Mouse (Mus musculus) embryonic facial prominence, embryonic 12.5 days (tissue): ENCODE data around the gene Mboat2. TPM values are rescaled to one million over a fixed set of nuclear protein-coding genes. Genes with fewer than 3 reads are reported as not detected.

Experiments used
- ATAC-seq: fragments of 200-750 bp; cut with Nextera tagmentation; 2 replicates; pipeline ENCODE4 v1.8.0; 2017; ENCODE audit not compliant: insufficient number of reproducible peaks, insufficient read depth, low FRiP score, low TSS enrichment
- H3K27ac ChIP-seq: fragments of 300-500 bp; sonication (generic); 2 replicates; pipeline ENCODE4 v1.5.1; 2016; ENCODE audit warnings: mild to moderate bottlenecking
- H3K27me3 ChIP-seq: fragments of 300-500 bp; sonication (generic); 2 replicates; pipeline ENCODE4 v1.6.1; 2016; ENCODE audit warnings: mild to moderate bottlenecking, moderate library complexity
- H3K36me3 ChIP-seq: fragments of 300-500 bp; sonication (generic); 2 replicates; pipeline ENCODE4 v1.6.1; 2016; ENCODE audit warnings: mild to moderate bottlenecking
- H3K4me1 ChIP-seq: fragments of 300-500 bp; sonication (generic); 2 replicates; pipeline ENCODE4 v1.6.1; 2016
- H3K4me2 ChIP-seq: fragments of 300-500 bp; sonication (generic); replicated peaks from 2 replicates; pipeline ENCODE4 v1.6.1; 2016; ENCODE audit warnings: mild to moderate bottlenecking, moderate library complexity
- H3K4me3 ChIP-seq: fragments of 300-500 bp; sonication (generic); 2 replicates; pipeline ENCODE4 v1.5.1; 2016; ENCODE audit warnings: mild to moderate bottlenecking
- H3K9ac ChIP-seq: fragments of 300-500 bp; sonication (generic); 2 replicates; pipeline ENCODE4 v1.6.1; 2016; ENCODE audit warnings: mild to moderate bottlenecking, moderate library complexity
- H3K9me3 ChIP-seq: fragments of 300-500 bp; sonication (generic); 2 replicates; pipeline ENCODE4 v1.6.1; 2016; ENCODE audit warnings: mild to moderate bottlenecking, moderate library complexity
- WGBS: fragments of 180-500 bp; shearing (Covaris S2); methylation state at CpG from one replicate; pipeline ENCODE4 v1.1.7; 2016; 5-methylcytosine and 5-hydroxymethylcytosine counted together
- polyA plus RNA-seq: library from polyadenylated mRNA; unstranded; fragments of >200 nt; fragmentation: Nextera tagmentation; extraction: Ambion mirVana; gene quantifications from 2 replicates; pipeline ENCODE4 v1.2.1, GENCODE M21; 2016

Mboat2 gene
- polyA plus RNA-seq, 1 experiment from 2014 or later = 53.3 TPM

DNA sequence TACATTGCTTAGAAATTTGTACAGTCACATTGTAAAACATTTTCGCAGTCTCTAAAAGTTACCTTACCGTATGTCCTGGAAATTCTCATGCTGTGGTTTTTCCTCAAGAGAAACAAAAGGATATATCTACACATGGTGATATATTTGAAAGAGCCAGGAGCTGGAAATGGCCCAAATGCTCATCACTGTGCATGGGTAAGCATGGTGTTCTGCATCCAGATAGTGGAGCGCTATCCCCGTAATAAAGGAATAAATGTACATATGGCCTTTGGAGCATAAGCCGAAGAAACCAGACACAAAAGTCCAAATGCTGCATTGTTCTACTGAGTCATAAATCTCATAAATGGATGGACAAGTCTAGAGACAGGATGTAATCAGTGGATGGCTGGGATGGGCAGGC is 72.1 kb downstream of the Mboat2 start:
- Histone ChIP-seq H3K9me3 (no peaks in the 10 kb centered on the region), H3K27ac (no peak overlapping the region), H3K27me3 (no peaks in the 10 kb centered on the region), H3K9ac (no peak overlapping the region), H3K36me3 (peaks cover 35% of the 10 kb centered on the region), H3K4me3 (no peak overlapping the region), H3K4me2 (no peak overlapping the region), H3K4me1 (0 out of 2 replicates have a peak, but pooled peaks cover 4% of the 10 kb centered on the region)
- 97% methylated on average over 5 of the region's 5 CpGs for WGBS
- no peak for ATAC-seq

DNA sequence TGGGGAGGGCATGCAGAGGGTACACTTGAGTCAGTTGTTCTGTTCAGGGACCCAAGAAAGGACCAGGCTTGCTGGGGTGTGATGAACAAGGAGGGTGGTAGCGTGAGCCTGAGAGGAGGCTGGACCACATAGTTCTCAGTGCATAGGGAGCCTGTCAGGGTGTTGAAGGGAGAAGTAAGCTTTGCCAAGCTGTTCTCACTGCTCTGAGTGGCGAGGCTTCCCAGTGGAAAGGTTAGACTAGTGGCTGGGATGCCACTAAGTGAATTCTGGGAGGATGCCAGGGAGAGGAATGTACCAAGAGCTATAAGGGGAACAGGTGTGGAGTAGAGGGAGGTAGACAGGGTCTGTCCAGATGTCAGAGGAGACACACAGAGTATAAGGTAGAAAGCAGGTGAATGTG is 77.2 kb downstream of the Mboat2 start:
- H3K4me1 ChIP-seq = 0 out of 2 replicates have a peak, but pooled peaks cover 7% of the 10 kb centered on the region
- H3K27ac ChIP-seq = no peak overlapping the region
- peaks cover 24% of the 10 kb centered on the region; the same call in 1 of the 2 replicates for H3K36me3 ChIP-seq
- no peak overlapping the region for H3K4me2 ChIP-seq
- H3K27me3 ChIP-seq = no peaks in the 10 kb centered on the region
- ATAC-seq = no peak
- WGBS = 92% methylated on average over 2 of the region's 2 CpGs
- H3K9me3 ChIP-seq = no peaks in the 10 kb centered on the region
- H3K9ac ChIP-seq = no peak overlapping the region
- H3K4me3 ChIP-seq = no peak overlapping the region

DNA sequence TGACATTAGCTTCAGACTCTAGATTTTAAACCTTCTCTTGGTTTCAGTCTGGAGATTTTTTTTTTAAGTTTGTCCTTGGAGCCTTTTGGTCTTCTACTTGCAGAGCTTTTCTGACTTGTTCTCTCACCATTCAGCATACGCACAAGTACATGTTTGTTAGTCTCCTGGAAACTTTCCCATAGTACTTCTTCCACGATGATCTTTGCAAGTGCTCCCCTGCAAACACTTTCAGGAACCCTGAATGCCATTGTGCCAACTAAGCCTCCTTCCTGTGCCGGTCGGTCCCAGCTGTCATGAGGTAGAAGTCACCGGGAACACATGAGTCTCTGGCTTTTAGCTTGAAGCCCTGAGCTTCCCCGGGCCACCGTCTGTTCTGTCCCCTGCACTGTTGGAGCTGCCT is 79.0 kb downstream of the Mboat2 start:
- ATAC-seq = no peak
- peaks cover 17% of the 10 kb centered on the region; the same call in 1 of the 2 replicates for H3K36me3 ChIP-seq
- no peaks in the 10 kb centered on the region for H3K9me3 ChIP-seq
- H3K27ac ChIP-seq = no peak overlapping the region
- 96% methylated on average over 7 of the region's 7 CpGs for WGBS
- H3K4me3 ChIP-seq = no peak overlapping the region
- no peaks in the 10 kb centered on the region for H3K27me3 ChIP-seq
- H3K4me1 ChIP-seq = 0 out of 2 replicates have a peak, but pooled peaks cover 7% of the 10 kb centered on the region
- no peak overlapping the region for H3K4me2 ChIP-seq
- H3K9ac ChIP-seq = no peak overlapping the region

DNA sequence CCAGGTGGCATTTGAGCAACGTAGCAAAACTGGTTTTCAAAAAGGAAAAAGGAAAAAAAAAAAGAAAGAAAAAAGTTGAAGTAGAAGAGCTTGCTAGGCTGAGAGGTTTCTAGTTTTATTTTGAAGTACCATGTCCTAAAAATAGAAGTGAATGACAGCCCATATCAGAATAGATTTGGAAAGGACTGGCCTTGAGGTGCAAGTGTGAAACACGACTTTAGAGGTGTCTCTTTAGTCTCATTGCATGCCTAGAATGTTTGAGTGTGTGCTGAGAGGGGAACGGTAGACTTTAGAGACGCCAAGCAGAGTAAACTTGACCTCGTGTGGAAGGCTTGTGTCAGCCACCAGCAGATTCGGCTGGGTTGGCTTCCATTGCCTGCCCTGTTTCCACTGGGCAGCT is 81.5 kb downstream of the Mboat2 start:
- ATAC-seq = no peak
- Histone ChIP-seq H3K4me1 (0 out of 2 replicates have a peak, but pooled peaks cover 7% of the 10 kb centered on the region), H3K36me3 (peaks cover 16% of the 10 kb centered on the region; the same call in 1 of the 2 replicates), H3K27me3 (no peaks in the 10 kb centered on the region), H3K27ac (no peak overlapping the region), H3K4me3 (no peak overlapping the region), H3K9ac (no peak overlapping the region), H3K4me2 (no peak overlapping the region), H3K9me3 (no peaks in the 10 kb centered on the region)
- 57% methylated on average over 6 of the region's 6 CpGs for WGBS

DNA sequence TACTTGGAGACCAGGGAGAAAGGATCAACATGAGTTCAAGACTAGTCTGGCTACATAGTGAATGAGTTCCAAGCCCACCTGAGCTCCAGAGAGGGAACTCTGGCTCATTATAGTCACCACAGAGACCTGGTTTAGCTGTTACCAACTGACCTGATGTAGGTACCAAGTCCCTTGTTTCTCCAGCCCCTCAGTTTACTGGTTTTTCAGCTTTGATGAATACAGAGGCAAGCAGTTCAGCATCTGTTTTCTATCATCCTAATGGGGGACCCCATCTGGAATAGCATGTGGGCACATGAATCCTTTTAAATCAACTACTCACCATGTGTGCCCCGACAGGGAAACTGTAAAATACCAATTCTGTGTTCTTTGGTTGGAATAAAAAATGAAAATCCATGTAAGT is 82.2 kb downstream of the Mboat2 start:
- H3K27ac ChIP-seq = no peak overlapping the region
- H3K4me1 ChIP-seq = 0 out of 2 replicates have a peak, but pooled peaks cover 7% of the 10 kb centered on the region
- no peaks in the 10 kb centered on the region for H3K27me3 ChIP-seq
- no peaks in the 10 kb centered on the region for H3K9me3 ChIP-seq
- H3K9ac ChIP-seq = no peak overlapping the region
- WGBS = 26% methylated on average over 1 of the region's 1 CpGs
- no peak overlapping the region for H3K4me2 ChIP-seq
- ATAC-seq = no peak
- peaks cover 22% of the 10 kb centered on the region; the same call in 1 of the 2 replicates for H3K36me3 ChIP-seq
- H3K4me3 ChIP-seq = no peak overlapping the region

DNA sequence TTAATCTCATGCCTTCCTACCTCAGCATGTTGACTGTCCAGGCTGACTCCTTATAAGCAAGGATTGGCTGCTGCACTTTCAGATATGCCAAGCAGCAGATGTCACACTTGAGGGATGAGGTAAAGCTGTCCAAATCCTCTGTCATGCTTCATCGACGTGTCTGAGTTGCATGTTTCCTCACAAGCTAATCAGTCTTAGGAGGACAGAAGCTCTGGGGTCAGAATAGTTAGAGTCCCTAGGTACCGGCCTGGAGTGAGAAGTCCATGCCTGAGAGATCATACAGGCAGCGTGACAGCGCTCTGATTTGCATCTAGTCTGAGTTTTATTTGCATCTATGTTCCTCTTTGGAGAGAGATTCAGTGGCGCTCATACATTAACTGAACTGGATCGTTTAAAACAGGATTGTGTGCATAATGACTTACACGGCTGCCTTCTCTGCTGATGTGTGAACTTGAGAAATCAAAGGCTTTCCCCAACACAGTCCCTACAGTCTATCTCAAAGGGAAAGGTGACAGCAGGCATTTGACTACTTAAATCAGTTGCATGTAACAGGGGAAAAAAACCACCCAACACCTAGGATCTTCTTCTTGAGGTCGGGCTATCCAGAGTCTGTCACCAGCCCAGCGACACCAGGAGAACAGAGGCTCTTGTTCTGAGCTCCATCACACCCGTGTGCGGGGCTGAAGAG is 88.0 kb downstream of the Mboat2 start:
- no peaks in the 10 kb centered on the region for H3K4me1 ChIP-seq
- no peaks in the 10 kb centered on the region for H3K27me3 ChIP-seq
- ATAC-seq = no peak
- H3K4me3 ChIP-seq = no peak overlapping the region
- H3K27ac ChIP-seq = no peak overlapping the region
- H3K9ac ChIP-seq = no peak overlapping the region
- H3K4me2 ChIP-seq = no peak overlapping the region
- H3K36me3 ChIP-seq = peaks cover 14% of the 10 kb centered on the region; the same call in 1 of the 2 replicates
- H3K9me3 ChIP-seq = no peaks in the 10 kb centered on the region
- WGBS = 83% methylated on average over 12 of the region's 12 CpGs

DNA sequence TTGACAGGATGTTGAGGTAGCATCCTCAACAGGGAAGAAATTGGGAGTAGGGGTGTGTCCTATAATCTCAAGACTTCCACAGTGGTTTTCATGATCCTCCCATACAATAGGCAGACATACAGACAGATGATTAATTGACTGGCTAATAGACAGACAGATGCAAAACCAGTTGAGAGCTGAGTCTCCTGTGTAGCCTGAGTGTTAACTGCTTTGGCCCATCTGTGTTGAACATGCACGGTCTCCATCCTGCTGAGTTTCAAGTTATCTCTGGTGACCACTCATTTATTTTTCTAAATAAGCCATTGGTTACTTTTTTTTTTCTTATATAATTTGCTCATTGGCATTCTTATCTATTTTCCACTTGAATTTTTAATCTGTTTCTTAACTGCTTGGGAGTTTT is 90.2 kb downstream of the Mboat2 start:
- Histone ChIP-seq H3K4me1 (peaks cover 7% of the 10 kb centered on the region; the same call in 1 of the 2 replicates), H3K9ac (no peak overlapping the region), H3K4me3 (no peak overlapping the region), H3K36me3 (peaks cover 18% of the 10 kb centered on the region), H3K9me3 (no peaks in the 10 kb centered on the region), H3K4me2 (no peak overlapping the region), H3K27me3 (no peaks in the 10 kb centered on the region), H3K27ac (no peak overlapping the region)
- no peak for ATAC-seq
- WGBS = 96% methylated on average over 1 of the region's 1 CpGs

DNA sequence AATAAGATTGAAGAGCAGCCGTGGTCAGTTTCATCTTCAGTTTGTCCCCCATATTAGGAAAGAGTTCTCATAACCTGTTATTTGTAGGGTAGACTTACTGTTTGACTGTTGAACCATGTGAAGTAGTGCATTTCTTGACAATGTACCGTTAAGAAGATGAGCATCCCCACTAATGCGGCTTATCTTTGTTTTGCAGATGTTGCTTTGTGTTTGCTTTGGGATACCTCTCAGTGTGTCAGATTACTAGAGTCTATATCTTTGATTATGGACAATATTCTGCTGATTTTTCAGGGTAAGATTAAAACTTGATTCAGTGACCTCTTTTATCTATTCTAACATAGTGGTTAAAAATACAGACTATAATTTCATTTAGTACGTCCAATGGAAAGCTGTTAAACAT is 93.3 kb downstream of the Mboat2 start:
- H3K27ac ChIP-seq = no peak overlapping the region
- no peaks in the 10 kb centered on the region for H3K27me3 ChIP-seq
- H3K36me3 ChIP-seq = peaks cover 5% of the 10 kb centered on the region; the same call in 1 of the 2 replicates
- 76% methylated on average over 4 of the region's 4 CpGs for WGBS
- ATAC-seq = no peak
- no peak overlapping the region for H3K9ac ChIP-seq
- no peak overlapping the region for H3K4me2 ChIP-seq
- peaks cover 7% of the 10 kb centered on the region; the same call in 1 of the 2 replicates for H3K4me1 ChIP-seq
- H3K9me3 ChIP-seq = no peaks in the 10 kb centered on the region
- no peak overlapping the region for H3K4me3 ChIP-seq

DNA sequence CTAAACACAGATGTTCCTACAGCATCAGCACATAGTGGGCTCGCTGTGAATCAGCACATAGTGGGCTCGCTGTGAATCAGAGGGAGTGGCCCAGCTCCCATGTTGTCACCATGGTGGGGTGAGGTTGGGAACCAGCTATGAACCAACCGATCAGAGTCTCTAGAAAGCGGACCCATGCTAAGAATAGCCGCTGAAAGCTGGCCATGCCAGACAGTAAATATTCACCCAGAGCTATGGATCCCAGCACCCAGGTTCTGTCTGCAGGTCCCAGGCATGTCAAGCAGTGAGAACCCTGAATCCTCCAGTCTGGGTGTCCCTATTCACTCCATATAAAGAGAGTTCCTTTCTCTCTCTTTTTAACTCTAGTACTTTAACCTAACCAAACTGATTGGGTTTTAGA is 94.6 kb downstream of the Mboat2 start:
- ATAC-seq = no peak
- H3K9ac ChIP-seq = no peak overlapping the region
- peaks cover 5% of the 10 kb centered on the region; the same call in 1 of the 2 replicates for H3K36me3 ChIP-seq
- no peak overlapping the region for H3K27ac ChIP-seq
- no peak overlapping the region for H3K4me3 ChIP-seq
- H3K4me2 ChIP-seq = no peak overlapping the region
- WGBS = 79% methylated on average over 5 of the region's 5 CpGs
- peaks cover 7% of the 10 kb centered on the region; the same call in 1 of the 2 replicates for H3K4me1 ChIP-seq
- no peaks in the 10 kb centered on the region for H3K9me3 ChIP-seq
- H3K27me3 ChIP-seq = no peaks in the 10 kb centered on the region

DNA sequence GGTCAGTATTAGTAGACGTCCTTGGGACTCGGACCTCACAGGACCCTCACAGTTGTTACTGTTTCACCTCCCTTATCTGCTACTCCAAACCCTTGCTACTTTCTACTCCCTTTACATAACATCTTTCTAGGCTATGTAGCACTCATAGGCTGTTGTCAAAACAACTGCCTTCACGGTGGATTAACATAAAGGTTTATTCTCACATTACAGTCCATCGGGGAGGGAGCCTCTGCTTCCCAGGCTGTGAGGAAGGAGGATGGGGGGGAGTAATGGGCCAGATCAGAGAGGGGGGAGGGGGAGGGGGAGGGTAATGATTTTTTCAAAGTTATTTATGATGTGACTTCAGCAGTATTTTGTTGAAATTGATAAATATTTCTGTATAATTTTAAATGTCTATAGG is 95.0 kb downstream of the Mboat2 start:
- Histone ChIP-seq H3K27me3 (no peaks in the 10 kb centered on the region), H3K27ac (no peak overlapping the region), H3K36me3 (peaks cover 5% of the 10 kb centered on the region; the same call in 1 of the 2 replicates), H3K4me3 (no peak overlapping the region), H3K4me2 (no peak overlapping the region), H3K9ac (no peak overlapping the region), H3K4me1 (peaks cover 7% of the 10 kb centered on the region; the same call in 1 of the 2 replicates), H3K9me3 (no peaks in the 10 kb centered on the region)
- no peak for ATAC-seq
- WGBS = 24% methylated on average over 4 of the region's 4 CpGs

DNA sequence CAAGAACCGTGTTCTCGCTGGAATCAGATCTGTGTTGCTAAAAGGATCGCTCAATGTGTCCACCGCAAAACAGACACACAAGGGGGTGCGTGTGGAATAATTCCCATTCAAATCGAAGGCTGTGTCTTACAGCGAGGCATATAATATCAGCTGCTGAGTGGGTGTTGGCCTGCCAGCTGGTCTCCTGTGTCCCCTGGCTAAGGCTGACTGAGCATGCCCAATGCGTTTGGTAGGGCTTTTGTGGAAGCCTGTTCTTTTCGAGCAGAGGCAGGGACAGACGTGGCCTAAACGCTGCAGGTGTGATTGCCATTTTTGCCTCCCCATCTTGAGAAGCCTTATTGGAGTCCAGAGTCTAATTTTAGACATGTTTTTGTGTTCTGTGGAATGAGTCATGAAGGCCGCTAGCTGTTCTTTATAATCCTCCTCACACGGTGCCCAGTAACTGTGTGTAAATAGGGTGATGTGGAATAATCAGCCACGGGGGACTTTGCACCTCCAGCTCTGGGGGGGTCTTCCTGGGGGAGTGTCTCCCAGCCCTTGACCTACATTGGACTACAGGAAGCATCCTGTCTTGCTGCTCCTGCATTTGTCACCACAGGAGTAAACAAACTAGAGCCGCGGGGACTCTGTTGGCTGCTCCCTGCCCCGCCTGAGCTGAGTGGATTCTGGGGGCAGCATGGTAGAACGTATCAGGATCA is 97.5 kb downstream of the Mboat2 start:
- Histone ChIP-seq H3K27me3 (no peaks in the 10 kb centered on the region), H3K27ac (no peak overlapping the region), H3K36me3 (peaks cover 5% of the 10 kb centered on the region; the same call in 1 of the 2 replicates), H3K4me1 (peaks cover 7% of the 10 kb centered on the region; the same call in 1 of the 2 replicates), H3K4me2 (no peak overlapping the region), H3K9me3 (no peaks in the 10 kb centered on the region), H3K4me3 (no peak overlapping the region), H3K9ac (no peak overlapping the region)
- WGBS = 77% methylated on average over 18 of the region's 18 CpGs
- no peak for ATAC-seq

DNA sequence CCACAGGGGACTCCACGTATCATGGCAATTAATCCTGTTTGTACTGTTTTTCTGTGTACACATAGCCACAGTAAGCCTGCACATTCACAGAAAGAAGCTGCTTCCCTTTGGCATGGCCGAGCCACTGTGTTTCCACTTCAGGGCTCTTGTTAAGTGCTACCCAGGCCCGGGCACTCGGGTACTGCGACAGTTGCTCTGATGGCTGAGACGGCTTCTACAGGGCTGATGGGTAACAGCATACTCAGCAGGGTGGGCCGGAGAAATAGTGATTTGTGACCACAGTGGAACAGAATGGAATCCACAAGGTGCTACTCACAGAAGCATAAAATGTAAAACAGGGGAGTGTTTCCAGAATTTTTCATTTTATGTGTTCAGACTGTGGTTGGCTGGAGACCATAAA is 98.4 kb downstream of the Mboat2 start:
- H3K36me3 ChIP-seq = peaks cover 5% of the 10 kb centered on the region; the same call in 1 of the 2 replicates
- H3K4me1 ChIP-seq = peaks cover 7% of the 10 kb centered on the region; the same call in 1 of the 2 replicates
- no peak overlapping the region for H3K4me3 ChIP-seq
- no peaks in the 10 kb centered on the region for H3K27me3 ChIP-seq
- H3K27ac ChIP-seq = no peak overlapping the region
- WGBS = 85% methylated on average over 7 of the region's 7 CpGs
- H3K9me3 ChIP-seq = no peaks in the 10 kb centered on the region
- H3K9ac ChIP-seq = no peak overlapping the region
- no peak overlapping the region for H3K4me2 ChIP-seq
- no peak for ATAC-seq
